Mouse (Mus musculus) lung, postnatal 0 days (tissue): ENCODE measurements around the gene E2f2.

Experiments
- CTCF ChIP-seq: IDR thresholded peaks from 2 replicates; pipeline ENCODE4 v1.5.1; 2016; ENCODE audit warnings: antibody characterized with exemption, mild to moderate bottlenecking
- EP300 ChIP-seq: IDR thresholded peaks from 2 replicates; pipeline ENCODE4 v1.6.1; 2016; ENCODE audit warnings: antibody characterized with exemption, mild to moderate bottlenecking, control low read depth

DNA sequence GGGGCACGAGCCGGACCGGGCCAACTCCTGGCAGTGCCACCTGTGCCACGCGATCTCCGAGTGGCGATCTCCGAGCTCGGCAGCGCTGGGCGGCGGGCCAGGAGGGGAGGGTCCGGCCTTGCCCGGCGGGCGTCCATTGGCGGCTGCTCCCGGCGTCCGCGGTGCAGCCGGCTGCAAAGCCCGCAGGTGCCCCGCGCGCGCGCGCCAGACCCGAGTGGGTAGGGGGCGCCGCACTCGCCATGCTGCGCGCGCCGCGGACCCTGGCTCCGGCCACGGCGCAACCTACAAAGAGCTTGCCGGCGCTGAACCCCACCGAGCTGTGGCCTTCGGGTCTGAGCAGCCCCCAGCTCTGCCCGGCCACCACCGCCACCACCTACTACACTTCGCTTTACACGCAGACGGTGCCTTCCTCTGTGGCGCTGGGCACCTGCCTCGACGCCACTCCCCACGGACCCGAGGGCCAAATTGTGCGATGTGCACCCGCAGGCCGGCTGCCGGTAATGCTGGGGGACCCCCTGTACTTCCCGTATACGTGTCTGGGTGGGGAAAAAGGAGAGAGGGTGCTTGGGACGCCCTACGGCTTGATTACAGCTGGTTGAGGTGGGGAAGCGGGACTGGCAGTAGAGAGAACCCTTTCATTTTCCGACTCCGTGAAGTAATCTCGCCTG is 482 bp downstream of the E2f2 start:
- TF ChIP-seq CTCF: no peak
- TF ChIP-seq EP300: no peak
